Mouse (Mus musculus) adrenal gland, postnatal 14 days (tissue): ENCODE results near the gene Lamb3. TPM values are rescaled to one million over a fixed set of nuclear protein-coding genes. Genes with fewer than 3 reads are reported as not detected.
"Not testable (repeated sequence)": the region's sequence is repeated elsewhere in the genome, so short reads cannot be mapped to it uniquely, and the experiment has no call there.

Source experiments
- DNase-seq: peaks from one replicate; pipeline ENCODE4 v3.0.0; 2021; ENCODE audit warnings: mixed read lengths
- total RNA-seq: library from RNA; stranded (reverse); gene quantifications from 2 replicates; pipeline ENCODE4 v1.2.3, GENCODE M21; 2021

The Lamb3 gene
- total RNA-seq, 1 experiment from 2014 or later = 1.0 TPM

DNA sequence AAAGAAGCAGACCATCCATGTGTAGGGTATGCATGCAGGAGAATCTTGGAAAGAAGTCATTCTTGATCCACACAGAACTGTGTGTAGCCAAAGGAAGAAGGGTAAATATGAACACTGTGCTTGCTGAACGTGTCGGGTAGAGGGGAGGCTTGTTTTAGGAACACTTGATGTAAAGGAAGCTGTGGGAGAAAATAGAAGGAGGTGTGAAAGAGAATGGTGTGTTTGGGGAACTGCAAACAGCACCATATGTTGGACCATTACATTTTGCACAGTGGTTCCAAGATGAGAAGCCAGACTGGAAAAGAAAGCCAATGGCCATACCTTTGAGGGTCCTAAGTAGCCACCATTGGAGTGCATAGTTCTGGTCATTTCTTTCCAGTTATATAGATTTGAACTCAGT lies 42.5 kb downstream of the Lamb3 start:
- DNase-seq = no peak

DNA sequence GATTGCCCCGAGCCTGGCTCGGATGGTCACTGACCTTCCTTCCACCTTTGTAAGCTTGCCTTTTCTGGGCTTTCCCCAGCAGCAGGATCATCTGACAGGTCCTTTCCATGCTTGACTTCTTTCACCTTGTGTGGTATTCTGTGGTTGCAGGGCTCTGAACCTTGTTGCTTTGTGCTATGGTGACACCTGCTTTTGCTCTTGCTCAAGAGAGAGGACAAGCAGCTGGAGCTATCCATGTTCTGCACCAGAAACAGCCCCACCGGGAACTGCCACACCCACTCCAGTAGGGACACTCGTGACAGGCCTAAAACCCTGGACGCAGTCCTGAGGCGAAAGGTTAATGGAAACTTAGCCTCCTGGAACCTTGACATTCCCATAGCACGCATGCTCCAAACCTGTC lies 43.9 kb downstream of the Lamb3 start:
- DNase-seq = peak; percentile 48

DNA sequence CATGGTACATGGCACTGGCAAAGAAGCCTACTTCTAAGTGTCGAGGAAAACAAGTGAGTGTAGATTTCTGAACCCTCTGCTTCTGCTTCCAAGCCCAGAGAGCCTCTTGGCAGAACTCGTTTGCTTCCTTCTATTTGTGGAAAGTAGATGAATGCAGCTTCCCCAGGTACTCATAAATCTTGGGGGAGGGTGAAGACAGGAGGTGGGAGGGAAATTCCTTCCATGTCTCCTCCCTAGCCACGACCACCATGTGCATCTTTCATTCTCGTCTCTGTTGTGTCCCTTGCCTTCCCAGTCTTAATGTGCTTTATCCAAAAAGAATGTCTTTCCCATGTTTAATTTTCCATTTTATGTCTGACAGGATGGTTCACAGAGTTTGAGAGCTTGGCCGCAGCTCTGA lies 45.1 kb downstream of the Lamb3 start:
- DNase-seq = no peak

DNA sequence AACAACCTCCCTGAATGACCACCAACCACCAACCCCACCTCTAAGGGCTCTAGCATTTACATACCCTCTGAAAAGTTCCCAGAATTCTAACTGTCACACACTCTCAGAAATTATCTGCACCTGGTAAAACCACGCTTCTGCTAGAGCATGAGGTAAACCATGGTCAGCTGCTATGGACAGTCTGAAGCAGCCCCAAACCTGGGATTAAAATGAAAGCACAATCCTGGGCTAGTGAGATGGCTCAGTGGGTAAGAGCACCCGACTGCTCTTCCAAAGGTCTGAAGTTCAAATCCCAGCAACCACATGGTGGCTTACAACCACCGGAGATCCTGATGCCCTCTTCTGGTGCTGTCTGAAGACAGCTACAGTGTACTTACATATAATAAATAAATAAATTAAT lies 46.4 kb downstream of the Lamb3 start:
- DNase-seq = not testable (repeated sequence)

DNA sequence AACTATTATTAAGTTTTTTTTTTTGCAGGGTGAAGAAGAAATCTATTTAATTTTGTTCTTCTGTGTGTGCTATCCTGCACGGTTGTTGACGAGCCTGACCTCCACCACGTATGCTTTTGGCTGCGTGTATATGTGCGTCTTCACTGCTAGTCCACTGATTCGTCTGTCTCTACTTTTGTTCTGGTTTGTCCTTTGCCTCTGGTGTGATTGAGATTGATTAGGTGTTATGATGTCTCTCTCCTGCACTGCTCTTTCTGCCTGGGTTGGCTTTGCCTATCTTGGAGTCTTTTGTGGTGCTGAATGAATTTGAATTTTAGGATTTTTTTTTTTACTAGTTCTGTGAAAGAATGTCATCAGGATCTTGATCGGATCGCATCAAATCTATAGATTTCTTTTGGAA lies 47.5 kb downstream of the Lamb3 start:
- no peak for DNase-seq

DNA sequence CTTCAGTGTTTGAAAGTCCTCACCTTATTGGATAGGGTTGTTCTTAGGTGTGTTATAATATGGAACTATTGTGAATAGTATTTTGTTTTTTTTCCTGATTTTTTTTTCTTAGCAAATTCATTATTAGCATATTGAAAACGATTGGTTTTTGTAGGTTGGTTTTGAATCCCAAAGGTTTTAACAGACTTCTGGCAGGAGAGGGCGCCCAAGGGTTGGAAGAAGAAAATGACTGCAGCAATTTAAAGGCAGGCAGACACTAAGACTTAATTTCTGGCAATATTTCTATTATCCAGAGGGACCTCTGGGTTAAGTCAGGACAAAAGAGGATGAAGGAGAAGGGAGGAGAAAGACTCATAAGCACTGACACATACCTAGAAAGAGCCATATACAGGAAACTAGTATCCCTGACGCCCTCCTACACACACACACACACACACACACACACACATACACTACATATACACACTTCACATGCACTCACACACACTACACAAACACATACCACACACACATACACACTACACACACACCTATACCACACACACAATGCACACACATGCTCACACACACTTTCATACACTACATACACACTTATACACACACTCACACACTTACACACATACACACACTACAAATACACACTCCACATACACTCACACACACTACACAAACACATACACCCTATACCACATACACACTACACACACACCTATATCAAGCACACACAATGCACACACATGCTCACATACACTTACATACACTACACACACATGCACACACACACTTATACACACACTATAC lies 48.2 kb downstream of the Lamb3 start:
- DNase-seq = peak; percentile 85

DNA sequence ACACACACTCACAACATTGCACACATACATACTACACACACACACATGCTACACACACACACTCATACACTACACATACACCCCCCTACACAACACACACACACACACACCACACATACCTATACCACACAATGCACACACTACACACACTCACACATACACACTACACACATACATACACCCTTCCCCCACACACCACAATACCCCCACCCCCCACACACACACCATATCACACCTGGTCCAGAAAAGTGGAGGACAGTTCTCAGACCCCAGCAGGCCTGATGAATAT lies 48.7 kb downstream of the Lamb3 start:
- no peak for DNase-seq

DNA sequence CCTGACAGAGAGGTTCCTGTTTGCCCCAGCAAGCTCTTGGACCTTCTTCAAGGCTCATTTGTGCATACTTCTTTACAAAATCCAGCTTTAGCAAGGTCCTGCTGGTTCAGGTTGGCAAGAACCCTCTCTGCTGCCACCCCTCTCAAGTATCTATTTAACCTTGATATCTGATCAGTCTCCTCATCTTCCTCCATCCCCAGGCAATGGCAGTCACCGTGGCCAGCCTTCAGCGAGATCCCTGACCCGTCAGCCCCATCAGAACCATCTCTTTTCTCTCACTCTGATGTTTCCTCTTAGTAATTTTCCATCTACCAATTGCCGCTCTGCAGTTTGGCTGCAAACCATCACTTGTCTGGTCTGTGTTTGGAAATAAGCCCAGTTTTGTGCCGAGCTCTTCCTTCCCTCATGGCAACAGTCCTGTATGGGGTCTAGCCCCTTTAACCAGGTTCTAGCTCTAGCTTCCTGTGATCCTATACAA lies 49.2 kb downstream of the Lamb3 start:
- peak; percentile 25 for DNase-seq

DNA sequence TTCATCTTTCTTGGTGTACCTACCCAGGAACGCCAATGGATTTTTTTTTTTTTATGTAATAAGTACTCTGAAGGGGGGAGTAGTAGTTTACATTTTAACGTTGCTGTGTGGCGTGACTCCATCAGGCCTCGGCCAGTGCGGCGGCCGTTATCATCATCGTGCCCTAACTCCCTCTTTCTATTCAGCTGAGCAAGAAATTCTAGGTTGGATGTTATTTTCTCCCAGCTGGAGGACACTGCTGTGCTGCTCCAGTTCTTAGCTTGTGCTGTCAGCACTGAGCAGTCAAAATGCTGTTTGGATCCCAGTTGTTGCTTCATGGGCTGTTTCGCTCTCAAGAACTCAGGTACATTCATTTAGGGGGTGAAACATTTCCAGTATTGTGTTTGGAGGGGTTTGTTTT lies 52.1 kb downstream of the Lamb3 start:
- DNase-seq = no peak

DNA sequence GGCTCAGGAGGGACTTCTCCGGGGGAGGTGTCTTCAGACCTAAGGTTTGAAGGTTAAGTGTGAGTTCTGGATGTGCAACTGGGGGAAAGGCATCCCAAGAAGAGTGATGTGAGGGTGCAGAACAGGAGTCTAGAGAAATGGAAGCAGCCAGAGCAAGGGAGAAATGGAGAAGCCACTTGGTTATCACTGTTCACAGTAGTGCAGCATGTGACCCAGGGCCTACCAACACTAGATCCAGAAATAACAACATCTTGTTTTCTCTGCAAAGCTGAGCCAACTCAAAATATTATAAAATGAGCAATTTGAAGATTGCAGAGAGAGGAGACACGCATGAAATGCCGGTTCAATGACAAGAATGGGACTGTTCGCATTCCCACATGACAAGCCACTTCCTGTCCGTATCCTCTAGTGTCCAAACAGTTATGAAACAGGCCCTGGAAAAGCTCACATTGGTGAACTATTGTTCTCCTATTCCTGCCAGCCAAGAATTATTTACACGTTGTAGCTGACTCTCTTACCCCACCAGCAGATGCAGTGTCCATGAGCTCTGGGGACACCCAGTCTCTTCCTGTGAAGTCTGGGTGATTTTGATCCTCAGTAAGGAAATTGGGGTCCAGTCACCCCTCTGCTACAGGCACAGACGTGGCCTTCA lies 54.5 kb downstream of the Lamb3 start:
- peak; percentile 15 for DNase-seq

DNA sequence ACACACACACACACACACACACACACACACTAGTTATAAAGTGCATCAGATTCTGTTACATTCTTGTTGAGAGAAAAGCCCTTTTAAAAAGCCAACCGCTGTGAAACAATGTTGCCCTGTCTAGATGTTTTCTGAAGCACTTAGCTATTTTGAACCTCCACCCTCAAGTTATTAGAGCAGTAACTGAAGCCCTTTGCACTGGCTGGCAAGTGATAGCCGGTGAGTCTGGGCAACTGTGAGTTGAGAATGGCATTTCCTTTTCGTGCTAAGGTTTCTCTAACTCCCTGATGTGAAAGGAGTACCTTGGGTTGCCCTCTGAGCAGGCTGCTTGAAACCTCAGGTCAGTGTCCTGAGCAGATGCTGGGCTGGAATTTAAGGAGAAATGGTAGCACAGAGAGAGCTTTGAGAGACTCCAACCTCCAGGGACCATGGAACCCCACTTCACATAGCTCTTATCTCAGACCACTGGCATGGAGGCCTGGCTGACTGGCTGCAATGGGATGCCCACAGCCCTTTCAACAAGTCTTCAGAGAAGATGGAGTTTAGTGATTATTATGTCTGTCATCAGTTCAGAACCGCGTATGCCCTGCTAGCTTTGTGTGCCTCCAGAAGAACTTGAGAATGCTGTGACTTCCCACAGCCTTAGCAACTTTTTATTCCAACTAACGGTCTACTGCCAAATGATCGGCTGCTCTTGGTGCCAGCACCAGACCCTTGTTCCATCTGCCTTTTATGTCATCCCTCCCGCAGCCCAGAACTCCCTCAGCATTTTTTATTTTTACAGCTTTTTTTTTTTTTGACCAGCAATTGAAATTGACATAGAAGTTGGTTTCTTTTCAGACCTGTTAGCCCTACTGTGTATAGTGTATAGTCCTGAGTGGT lies 55.8 kb downstream of the Lamb3 start:
- DNase-seq = no peak

DNA sequence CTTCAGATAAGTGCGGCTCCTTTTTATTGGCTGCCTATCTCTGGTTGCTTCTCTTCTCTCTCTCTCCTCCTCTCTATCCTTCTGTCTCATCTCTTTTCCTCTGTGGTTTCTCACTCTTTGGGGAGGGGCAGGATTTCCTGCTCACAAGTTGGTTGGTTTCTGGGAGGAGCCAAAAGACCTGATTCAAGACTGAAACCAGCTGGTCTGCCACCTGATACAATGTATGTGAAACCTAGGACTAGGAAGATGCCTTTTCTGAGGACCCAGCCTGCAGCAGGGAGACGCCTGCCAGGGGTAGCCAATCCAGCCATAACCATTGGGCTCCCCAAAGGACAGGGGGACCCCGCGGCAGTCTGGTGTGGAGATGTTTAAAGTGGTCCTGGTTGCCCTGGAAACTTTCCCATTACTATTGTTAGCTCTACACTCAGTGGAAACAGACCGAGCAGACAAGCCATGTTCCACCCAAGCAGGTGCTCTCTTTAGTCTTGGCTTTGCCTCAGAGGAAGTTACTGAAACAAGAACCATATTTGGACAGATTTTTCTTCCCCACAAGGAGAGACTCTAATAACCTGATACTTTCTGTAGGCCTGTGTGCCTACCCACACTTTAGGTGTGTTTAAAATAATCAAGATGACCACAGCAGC lies 56.6 kb downstream of the Lamb3 start, which contains the start of gene Hsd11b1:
Gene Hsd11b1, minus strand, starts transcription at position 121 of the 644 bp plus-strand sequence.
- DNase-seq = no peak

DNA sequence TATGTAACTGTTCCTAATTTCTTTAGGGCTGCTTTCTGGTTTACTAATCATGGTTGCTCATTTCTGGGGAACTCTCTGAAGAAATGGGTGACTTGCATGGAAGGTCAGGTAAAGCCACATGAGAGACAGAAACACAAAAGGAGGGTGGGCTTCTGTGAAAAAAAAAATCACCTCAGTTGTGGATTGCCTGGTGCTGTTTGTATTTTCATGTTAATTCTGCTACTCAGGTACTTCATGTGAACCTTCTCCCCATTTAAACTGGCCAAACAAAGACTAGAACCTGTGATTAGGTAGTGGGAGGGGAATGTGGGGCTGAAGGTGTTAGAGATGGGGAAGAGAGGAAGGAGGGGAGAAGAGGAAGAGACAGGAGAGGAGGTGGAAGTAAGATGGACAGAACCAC lies 58.2 kb downstream of the Lamb3 start:
- DNase-seq = no peak

DNA sequence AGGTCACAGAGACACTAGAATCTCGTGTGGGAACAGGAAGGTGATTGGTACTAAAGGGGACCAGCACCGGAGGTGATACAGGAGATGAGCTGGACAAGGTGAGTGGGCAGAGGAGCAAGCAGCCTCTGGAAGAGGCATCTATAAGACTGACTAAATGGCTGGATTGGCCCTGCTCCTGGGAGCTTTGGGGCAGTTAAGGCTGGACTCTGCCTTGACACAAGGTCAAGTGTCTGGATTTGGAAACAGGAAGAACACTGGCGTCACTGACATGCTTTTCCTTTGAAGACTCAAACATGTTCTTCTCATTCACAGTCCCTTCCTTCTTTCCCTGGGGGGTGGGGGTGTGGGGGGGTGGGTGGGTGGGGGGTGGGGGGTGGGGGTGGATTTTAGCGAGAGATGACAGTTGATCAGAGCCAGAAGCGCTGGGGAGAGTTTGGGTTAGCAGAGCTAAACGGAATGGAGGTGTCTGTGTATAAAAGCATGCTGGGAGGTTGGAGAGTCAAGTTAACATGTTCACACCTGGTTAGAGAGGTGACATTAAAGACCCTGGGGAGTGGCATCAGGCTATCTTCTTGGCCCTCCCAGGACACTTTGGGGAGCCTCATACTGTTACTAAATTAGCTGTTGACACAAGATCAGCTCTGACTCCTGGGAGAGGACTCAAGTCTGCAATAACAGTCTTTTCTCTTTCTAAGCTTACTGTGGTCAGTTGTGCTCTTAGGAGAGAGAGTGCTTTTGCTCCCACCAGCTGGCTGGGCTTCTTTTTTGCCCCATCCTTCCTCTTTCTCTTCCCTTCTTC lies 63.7 kb downstream of the Lamb3 start:
- peak; percentile 35 for DNase-seq

DNA sequence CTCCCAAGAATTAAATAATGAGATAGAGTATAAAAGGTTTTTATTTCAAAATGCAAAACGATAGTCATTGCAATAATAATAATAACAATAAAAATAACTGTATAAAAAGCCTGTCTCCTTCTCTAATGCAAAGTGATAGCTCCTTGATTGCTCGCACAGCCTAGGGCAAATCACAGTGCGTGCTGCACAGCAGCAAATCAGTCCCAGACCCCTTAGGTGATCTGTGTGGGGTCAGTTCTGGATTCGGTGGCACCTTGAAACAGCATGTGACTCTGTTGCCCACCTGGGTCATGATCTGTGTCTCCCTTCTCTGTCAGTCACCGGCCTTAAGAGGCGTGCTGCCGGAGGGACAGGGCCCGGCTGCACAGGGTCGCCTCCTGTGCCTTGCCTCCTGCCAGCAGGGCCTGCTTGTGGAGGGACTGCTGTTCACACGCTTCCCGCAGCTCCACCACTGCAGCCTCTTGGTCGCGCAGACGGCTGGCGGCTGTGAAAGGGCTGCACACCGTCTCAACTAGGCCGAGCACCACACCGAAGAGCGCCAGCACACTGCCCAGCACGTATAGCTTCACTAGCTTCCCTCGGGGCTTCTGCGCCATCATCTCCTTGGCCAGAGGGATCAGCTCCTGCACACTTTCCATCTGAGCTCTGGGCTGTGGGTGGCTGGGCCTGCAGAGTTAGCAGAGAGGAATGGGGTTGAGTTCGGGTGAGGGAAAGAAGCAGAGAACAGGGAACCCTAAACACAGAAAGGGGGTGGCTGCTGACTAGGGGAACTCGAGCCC lies 64.8 kb downstream of the Lamb3 start:
- DNase-seq = peak; percentile 56

DNA sequence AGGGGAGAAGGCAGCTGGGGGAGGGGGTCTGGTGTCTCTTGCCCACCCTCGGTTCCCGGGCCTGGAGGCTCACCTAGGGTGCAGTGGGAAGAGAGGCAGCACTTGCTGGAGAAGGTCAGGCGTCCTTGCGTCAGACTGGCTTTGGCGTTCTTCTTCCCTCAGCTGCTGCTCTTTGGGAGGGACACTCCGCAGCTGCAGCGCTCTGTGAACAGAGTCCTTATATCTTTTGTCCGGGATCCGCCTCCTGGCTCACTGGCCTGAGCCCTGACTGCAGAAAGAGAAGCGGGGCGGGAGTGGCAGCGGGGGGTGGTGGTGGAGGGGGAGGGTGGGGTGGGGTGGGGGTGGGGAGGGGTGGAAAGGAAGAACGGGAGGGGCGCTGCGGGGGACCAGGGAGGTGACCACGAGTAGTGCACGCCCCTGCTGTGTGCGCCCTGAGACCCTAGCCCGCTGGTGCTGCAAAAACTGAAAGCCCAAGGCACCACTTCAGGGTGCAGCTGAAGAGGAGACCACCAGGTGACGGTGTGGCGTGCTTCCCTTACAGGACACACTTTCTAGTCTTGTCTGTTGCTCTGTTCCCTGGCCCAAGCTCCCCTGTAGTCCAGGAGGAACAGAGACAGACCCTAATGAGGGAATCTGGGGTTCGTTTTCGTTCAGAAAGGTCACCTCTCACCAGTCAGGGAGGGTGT lies 65.6 kb downstream of the Lamb3 start, which contains the start of gene G0s2:
Gene G0s2, minus strand, starts transcription at position 302 of the 686 bp plus-strand sequence.
- DNase-seq = peak; percentile 90

DNA sequence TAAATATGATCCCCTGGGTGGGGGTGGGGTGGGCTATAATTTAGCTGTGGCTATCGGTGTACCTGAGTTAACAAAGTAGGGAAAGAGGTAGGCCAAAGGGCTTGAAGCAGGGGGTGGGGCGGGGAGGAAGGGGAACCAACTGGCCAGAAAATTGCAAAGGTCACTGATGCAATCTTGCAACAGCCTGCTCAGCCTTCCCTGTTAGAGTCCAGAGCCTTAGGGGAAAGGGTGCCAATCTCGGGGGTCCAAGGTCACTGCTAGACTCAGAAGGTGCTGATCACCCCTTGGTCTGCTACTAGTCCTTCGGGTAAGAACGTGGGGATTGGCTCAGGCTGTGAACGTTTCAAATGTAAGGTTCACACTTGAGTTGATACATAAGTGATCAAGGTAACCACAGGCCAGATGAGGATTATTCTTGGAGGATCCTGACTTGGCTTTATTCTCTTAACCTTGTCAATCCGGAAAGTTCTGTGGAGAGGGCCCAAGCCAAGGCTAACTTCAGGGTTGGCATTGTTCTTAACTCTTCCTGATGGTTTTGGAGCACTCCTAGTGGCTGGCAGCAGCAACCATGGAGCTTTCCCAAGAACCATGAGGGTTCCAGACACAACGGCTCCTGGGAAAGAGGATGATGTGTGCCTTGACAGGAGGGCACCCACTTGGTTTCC lies 67.0 kb downstream of the Lamb3 start:
- DNase-seq = peak; percentile 57

DNA sequence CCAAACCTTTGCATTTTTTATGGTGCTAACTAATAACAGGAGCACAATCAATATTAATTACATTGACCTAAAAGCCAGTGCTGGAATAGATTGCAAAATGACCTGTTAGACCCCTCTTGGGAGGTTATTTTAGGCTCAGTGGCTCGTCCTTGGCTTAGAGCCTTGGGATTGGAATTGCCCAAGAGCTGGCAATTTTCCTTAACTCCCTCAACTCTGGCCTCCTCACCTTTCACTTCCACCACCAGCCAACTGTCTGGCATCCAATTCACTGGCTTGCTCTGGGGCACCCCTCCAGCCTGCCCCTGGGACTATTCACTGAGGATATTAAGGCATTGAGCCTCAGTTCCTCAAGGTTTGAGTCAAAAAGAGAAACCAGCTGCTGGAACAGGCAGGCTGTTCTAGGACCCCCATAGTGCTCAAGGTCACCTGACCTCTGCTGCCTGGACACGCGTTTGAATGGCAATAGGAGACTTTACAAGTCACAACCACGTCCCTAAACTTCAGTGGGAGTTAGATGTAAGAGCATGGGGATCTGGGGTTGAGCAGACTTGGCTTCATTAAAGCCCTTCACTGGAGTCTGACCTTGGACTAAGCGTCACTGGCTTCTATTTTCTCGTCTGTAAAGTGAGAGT lies 71.0 kb downstream of the Lamb3 start:
- peak; percentile 70 for DNase-seq

DNA sequence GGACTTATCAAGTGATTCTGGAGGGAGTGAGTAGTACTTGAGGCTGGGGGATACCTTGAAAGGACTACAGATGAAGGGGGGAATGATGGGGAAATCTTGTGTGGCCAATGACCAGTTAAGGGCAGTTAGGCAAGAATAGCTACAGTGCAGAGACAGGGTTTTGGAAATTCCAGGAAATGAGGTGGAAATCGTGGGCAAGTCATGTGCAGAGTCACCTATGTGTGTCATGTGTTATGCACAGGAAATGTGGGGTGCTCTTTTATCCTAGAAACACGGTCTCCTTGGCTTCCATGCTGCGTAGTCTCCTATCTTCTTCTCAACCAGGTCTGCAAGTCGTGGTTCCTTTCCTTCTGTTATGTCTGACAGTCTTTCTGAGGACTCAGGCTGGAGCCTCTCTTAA lies 72.0 kb downstream of the Lamb3 start:
- DNase-seq = no peak
